Mouse (Mus musculus): Measurements from ENCODE around the gene Palld. TPM values are rescaled to one million over a fixed set of nuclear protein-coding genes. Genes with fewer than 3 reads are reported as not detected.

The Palld gene
- polyA plus RNA-seq, 2 experiments from 2014 or later: 0.24 to 0.33 TPM

GRCm38 (mm10) chr8:61582547-61582946 is 319.9 kb downstream of the Palld start:
- ATAC-seq: no peak

DNA sequence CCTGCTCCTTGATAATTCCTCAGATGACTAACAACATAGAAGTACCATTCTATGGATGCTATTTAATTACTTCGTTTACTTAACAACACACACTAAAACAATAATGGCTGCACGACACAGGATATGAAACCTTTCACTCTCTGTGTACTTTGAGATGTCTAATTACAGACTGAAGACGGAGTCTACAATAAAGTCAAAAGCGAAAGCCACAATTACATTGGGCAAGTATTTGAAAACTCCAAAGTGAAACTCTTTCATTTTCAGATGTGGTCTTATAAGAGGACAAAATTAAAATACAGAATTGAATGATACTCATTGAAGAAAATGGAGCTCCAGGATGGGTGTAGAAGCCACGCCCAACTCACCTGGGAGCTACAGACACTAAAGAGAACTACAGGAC is 321.2 kb downstream of the Palld start:
- ATAC-seq: peak; percentile 78

DNA sequence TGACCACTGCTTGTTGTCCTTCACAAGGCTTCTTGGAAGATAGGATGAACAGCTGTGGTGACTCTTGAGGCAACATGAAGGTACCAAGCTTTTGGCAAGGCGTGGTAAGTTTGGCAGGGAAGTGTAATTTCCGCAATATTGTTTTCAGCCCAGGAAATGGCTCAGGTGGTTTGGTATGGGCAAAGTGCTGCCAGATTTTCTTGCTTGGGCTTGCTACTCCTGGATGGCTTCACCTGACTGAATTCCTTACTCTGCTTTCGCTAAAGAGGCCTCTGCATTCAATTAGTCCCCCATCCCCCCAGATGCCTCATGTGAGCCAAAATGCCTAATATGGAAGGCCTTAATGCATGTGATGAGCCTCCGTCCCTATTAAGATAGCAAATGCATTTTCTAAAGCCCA is 322.7 kb downstream of the Palld start:
- no peak for ATAC-seq

GRCm38 (mm10) chr8:61578754-61579153 is 323.7 kb downstream of the Palld start:
- ATAC-seq: no peak

DNA sequence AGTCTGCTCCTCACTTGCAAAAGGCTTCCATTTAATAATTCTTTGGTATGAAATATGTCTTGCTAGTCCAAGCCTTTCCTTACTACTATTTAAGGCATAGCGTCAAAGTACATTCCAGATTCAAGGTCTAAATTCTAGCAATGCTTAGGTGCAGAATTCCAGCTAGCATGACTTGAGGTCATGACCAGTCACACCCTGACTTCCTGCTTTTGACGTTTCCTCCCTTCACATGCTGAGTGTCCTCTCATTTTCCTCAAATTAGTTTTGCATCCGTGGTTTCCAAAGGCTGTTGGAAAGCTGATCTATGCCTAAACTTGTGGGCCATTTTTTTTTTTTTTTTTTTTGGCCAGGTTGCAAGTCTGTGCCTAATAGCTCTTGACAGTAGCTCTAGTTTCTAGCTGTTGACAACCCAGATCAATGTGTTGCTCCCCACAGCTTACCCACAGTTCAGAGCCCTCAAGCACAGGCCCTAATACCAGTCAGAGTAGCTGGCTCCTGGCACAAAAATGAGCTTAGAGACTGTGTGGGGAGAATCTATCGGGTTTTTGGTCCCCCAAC is 327.3 kb downstream of the Palld start:
- no peak for ATAC-seq

DNA sequence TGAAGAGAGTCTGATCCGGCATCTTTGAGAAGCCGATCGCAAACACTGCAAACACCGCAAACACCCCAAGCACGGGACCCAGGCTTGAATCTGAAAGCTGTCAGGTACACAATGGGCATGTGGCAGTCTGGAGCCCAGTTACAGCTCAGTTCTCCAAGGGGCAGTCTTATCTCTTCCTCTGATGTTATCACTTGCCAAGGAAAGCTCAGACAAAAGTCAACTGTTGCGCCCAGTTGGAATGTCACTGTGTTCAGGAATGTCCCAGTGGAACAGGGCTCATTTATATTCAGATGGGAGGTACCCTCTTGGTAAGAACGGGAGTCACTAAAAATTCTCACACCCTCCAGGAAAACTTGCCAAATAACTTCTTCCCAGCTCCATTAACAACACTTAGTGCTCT is 328.0 kb downstream of the Palld start:
- no peak for ATAC-seq

DNA sequence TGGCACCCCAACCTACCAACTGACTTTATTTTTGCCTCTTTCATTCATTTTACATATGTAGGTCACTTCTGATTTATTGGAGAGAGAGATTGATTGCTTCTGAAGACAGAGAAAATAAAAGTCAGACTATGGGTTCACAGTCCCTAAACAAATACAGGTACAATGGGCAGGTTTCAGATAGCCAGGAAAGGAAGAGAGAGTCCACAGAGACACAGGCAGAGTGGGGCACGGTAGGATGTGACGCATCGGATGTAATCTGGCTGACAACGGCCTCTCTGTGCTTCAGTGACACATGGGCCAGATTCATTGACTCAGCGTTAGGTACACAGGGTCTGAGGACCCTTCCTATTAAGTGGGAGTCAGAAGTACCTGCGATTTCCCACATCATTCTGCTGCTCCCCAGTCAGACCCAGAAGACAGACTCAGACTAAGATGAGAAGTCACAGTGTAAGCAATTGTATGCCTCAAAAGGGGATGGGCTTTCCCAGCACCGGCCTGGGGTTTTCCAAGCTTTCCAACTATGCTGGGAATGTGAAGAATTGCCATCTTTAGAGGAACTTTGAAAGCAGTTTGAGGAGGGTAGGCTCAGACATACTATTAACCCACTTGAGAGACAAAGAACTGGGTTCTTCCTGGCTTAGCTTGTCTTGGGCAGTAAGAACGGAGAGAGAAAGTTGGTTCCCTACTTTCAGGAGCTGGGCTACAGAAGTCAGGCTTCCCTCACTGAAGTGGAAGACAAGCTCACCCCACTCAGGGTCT is 329.1 kb downstream of the Palld start:
- no peak for ATAC-seq

- ATAC-seq: no peak
These were observed 329.8 kb downstream of the Palld start for GRCm38 (mm10) chr8:61572697-61573096.

GRCm38 (mm10) chr8:61570637-61571036 is 331.9 kb downstream of the Palld start:
- ATAC-seq: no peak

- no peak for ATAC-seq
These were observed 332.8 kb downstream of the Palld start for GRCm38 (mm10) chr8:61569721-61570120.

DNA sequence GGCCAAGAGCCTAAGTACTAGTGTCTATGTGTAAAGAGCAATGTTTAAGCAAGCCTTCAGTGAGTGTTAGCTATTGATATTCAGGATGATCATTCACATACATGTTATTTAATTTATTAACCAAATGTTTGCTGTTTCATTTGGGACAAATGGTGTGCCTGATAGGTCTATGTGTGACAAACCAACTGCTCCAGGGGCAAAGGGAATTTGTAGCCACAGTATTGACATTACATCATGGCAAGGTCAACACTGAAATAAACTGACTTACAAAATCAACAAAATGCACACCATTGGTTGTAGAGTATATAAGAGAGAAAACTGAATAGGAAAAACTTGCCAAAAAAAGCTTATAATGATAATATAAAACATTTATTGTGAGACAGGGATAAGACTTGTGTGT is 333.3 kb downstream of the Palld start:
- ATAC-seq: no peak

DNA sequence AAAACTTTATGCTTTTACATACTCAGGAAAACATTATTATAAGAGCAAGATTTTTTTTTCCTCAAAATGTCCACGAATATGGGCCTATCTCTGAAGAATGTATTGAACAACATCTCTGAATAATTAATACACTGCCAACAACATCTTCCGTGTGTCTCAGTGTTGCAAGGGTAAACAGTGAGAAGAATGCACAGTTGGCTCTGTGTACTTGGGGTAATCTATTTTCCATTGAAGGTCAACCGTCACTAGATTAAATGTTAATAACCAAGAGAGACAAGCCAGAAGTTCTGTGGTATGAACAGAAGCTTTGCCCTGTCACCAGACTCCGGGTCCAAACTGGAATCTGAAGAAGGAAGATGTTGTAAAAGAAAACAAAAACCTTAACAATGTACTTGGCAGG is 339.1 kb downstream of the Palld start:
- ATAC-seq: no peak

DNA sequence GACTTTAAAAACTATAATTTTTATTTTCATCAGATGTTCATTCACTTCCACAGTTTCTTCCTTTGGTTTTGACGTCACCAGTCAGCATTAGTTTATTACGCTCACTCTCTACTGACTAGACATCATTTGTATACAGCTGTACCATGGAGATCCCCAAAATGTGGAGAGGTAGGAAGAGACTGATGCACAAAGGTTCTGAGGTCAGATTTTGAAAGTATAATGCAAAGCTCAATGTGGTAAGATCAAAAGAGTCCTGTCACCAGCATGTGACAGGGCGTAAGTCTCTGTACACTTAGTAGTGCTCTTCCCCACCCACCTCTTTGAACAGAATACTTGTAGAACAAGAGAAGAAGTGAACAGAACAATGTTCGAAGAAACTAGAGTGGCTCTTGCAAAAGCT is 339.9 kb downstream of the Palld start:
- no peak for ATAC-seq

- no peak for ATAC-seq
These were observed 341.3 kb downstream of the Palld start for GRCm38 (mm10) chr8:61561220-61561619.

DNA sequence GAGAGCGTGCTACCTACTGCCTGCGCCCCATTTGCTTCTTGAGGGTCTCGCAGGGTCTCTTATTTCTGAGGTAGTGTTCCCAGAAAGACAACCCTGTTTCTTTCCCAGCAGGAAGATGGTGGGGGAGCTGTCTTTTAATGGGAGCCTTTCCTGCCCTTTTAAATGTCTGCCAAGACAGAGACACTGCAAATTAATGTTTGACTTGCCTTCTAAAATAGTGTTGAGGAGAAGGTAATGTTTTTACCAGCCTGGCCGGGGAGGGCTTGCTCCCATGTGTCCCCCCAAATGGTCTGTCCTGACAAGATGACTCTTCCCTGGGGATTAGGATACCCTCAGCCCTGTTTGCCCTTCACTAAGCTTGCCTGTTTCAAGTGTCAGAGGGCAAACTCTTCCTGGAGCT is 342.5 kb downstream of the Palld start:
- ATAC-seq: no peak

- no peak for ATAC-seq
These were observed 343.0 kb downstream of the Palld start for GRCm38 (mm10) chr8:61559450-61559849.

GRCm38 (mm10) chr8:61558051-61558846 is 344.2 kb downstream of the Palld start:
- ATAC-seq: no peak

GRCm38 (mm10) chr8:61557036-61557435 is 345.5 kb downstream of the Palld start:
- no peak for ATAC-seq

DNA sequence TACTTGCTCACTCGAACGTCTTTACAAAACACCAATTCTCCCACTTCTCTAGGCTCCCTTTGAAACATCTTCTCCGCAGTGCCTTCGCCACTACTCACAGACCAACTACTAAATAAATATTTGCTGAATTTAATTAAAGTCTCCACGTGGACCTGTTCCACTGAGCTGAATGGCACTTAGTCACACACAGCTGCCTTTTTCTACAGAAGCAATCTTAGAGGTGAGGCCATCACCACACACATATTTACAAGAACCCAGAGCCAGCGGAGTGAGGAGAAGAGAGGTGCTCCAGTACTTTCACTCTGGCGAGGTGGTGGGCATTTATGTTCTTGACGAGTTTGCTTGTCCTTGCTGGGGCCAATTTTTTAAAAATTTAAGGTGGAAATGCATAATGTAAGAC is 346.3 kb downstream of the Palld start:
- no peak for ATAC-seq

DNA sequence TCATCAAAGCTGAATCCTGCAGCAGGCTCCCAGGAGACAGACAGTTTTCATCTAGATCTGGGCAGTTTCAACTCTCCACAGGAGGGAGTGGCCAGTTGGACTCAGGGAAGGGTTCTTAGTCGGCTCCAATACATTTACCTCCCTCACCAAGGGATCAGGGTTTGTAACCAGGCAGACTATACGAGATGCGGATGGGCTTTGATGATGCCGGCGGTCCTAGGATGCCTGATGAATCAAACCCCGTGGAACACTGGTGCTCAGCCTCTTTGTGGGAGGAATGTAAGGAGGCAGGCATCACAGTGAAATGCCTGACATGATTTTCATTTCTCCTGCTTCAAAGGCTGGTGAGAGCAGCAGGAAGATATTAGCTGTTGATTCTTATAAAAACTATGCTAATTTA is 347.1 kb downstream of the Palld start:
- no peak for ATAC-seq

DNA sequence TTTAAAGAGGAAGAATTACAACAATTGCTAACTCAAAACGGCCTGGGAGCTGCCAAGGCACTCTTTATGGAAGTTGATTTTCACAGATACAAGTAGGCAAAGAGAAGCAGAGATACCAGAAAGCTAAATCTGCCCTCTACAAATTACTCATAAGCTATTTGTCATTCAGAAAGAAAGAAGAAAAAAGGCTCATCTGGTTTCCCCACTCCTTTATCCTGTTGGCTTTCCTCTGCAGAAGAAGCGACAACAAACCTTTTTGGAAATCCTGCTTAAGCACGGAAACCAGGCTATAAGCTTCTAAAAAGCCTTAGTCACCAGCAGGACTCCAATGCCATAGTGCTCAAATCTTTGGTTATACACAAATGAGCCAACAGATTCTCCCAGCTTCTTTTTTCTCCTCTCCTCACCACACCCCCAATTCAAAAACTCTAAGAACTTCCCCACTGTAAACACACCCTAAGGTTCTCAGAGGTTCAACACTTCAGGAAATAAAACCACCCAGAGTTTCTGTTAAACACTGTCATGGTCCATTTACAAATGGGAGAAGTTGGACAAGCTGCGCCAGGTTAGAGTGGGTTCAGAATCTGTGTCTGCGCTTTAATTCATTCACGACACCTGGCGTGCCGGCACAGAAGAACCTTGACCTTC is 349.6 kb downstream of the Palld start:
- ATAC-seq: no peak

- no peak for ATAC-seq
These were observed 350.3 kb downstream of the Palld start for GRCm38 (mm10) chr8:61552221-61552620.

GRCm38 (mm10) chr8:61550006-61550748 is 352.3 kb downstream of the Palld start:
- ATAC-seq: no peak
